Mouse (Mus musculus) midbrain, postnatal 0 days (tissue): Measurements from ENCODE around the gene Gatad1. TPM values are rescaled to one million over a fixed set of nuclear protein-coding genes. Genes with fewer than 3 reads are reported as not detected.

ENCODE experiments used
- ATAC-seq: fragments of 200-750 bp; cut with Nextera tagmentation; 2 replicates; pipeline ENCODE4 v1.8.0; 2017; ENCODE audit warnings: moderate number of reproducible peaks, mild to moderate bottlenecking, moderate TSS enrichment, moderate library complexity; ENCODE audit not compliant: low FRiP score
- DNase-seq: peaks from one replicate; pipeline ENCODE4 v3.0.0-alpha.2; 2015; ENCODE audit warnings: low spot score
- H3K27ac ChIP-seq: fragments of 300-500 bp; sonication (generic); 2 replicates; pipeline ENCODE4 v1.5.1; 2014; ENCODE audit warnings: low read depth, mild to moderate bottlenecking, low read length, mixed read lengths
- H3K27me3 ChIP-seq: fragments of 300-500 bp; sonication (generic); 2 replicates; pipeline ENCODE4 v1.6.1; 2014; ENCODE audit warnings: low read length, control low read depth, mixed read lengths; ENCODE audit not compliant: insufficient read depth
- H3K36me3 ChIP-seq: fragments of 300-500 bp; sonication (generic); 2 replicates; pipeline ENCODE4 v1.6.1; 2014; ENCODE audit warnings: low read length, control low read depth, mixed read lengths; ENCODE audit not compliant: insufficient read depth
- H3K4me1 ChIP-seq: fragments of 300-500 bp; sonication (generic); 2 replicates; pipeline ENCODE4 v1.6.1; 2014; ENCODE audit warnings: mild to moderate bottlenecking, control low read depth, antibody characterized with exemption, low read length, mixed read lengths; ENCODE audit not compliant: insufficient read depth
- H3K4me2 ChIP-seq: fragments of 300-500 bp; sonication (generic); 2 replicates; pipeline ENCODE4 v1.6.1; 2014; ENCODE audit warnings: low read depth, mild to moderate bottlenecking, low read length, mixed read lengths; ENCODE audit not compliant: poor library complexity, severe bottlenecking
- H3K4me3 ChIP-seq: fragments of 300-500 bp; sonication (generic); 2 replicates; pipeline ENCODE4 v1.5.1; 2014; ENCODE audit warnings: low read depth, mild to moderate bottlenecking, low read length, moderate library complexity
- H3K9ac ChIP-seq: fragments of 300-500 bp; sonication (generic); replicated peaks from 2 replicates; pipeline ENCODE4 v1.6.1; 2014; ENCODE audit warnings: mild to moderate bottlenecking, low read length, moderate library complexity, mixed read lengths; ENCODE audit not compliant: poor library complexity, severe bottlenecking
- H3K9me3 ChIP-seq: fragments of 300-500 bp; sonication (generic); 2 replicates; pipeline ENCODE4 v1.6.1; 2016; ENCODE audit warnings: low read length, control low read depth
- CTCF ChIP-seq: IDR thresholded peaks from 2 replicates; pipeline ENCODE4 v1.5.1; 2016; ENCODE audit warnings: antibody characterized with exemption, mild to moderate bottlenecking
- WGBS: fragments of 180-500 bp; shearing (Covaris S2); extraction: QIAGEN DNeasy Blood & Tissue Kit; methylation state at CpG from one replicate; pipeline ENCODE4 v1.1.7; 2014; 5-methylcytosine and 5-hydroxymethylcytosine counted together
- polyA plus RNA-seq: library from polyadenylated mRNA; unstranded; fragments of >200 nt; fragmentation: Nextera tagmentation; extraction: Ambion mirVana; gene quantifications from 2 replicates; pipeline ENCODE4 v1.2.1, GENCODE M21; 2015
- total RNA-seq: library from RNA; depleted of rRNA; stranded (reverse); fragments of >200 nt; gene quantifications from 2 replicates; pipeline ENCODE4 v1.2.3, GENCODE M21; 2014; rRNA removed

Gene Gatad1
- total RNA-seq, result 76.6 and 103 TPM in 2 replicates
- 84.3 and 89.1 TPM in 2 replicates for polyA plus RNA-seq

GRCm38 (mm10) chr5:3657085-3657484 lies at the start of gene Gatad1:
Gene Gatad1, minus strand, starts transcription at chr5:3657185.
- ATAC-seq (no peak), DNase-seq (no peak)
- WGBS, result 82% methylated on average over 5 of the region's 5 CpGs

GRCm38 (mm10) chr5:3702180-3702579 lies 45.2 kb upstream of the Gatad1 start:
- 81% methylated on average over 4 of the region's 4 CpGs for WGBS
- H3K27ac ChIP-seq, result no peak overlapping the region
- H3K9me3 ChIP-seq, result no peaks in the 10 kb centered on the region
- H3K4me1 ChIP-seq, result no peaks in the 10 kb centered on the region
- TF ChIP-seq CTCF, result no peak
- no peak overlapping the region for H3K9ac ChIP-seq
- H3K27me3 ChIP-seq, result no peaks in the 10 kb centered on the region
- H3K4me2 ChIP-seq, result no peak overlapping the region
- no peak for DNase-seq
- H3K36me3 ChIP-seq, result peaks cover 26% of the 10 kb centered on the region
- no peak overlapping the region for H3K4me3 ChIP-seq
- ATAC-seq, result no peak

More at GRCm38 (mm10) chr5:3657085-3657484, at the start of gene Gatad1:
- Histone ChIP-seq H3K27ac (no peak within 1 kb of the TSS), H3K9ac (no peak within 1 kb of the TSS), H3K36me3 (no peaks in the 10 kb centered on the region), H3K9me3 (no peaks in the 10 kb centered on the region), H3K4me3 (no peak within 1 kb of the TSS), H3K4me1 (no peaks in the 10 kb centered on the region), H3K27me3 (no peaks in the 10 kb centered on the region), H3K4me2 (no peak within 1 kb of the TSS)
- no peak for TF ChIP-seq CTCF

GRCm38 (mm10) chr5:3700025-3700424 lies 43.0 kb upstream of the Gatad1 start:
- Histone ChIP-seq H3K36me3 (peaks cover 33% of the 10 kb centered on the region), H3K27ac (no peak overlapping the region), H3K9me3 (no peaks in the 10 kb centered on the region), H3K4me3 (no peak overlapping the region), H3K27me3 (no peaks in the 10 kb centered on the region), H3K9ac (no peak overlapping the region), H3K4me1 (no peaks in the 10 kb centered on the region), H3K4me2 (no peak overlapping the region)
- TF ChIP-seq CTCF, result no peak
- no peak for DNase-seq
- 94% methylated on average over 5 of the region's 5 CpGs for WGBS
- ATAC-seq, result no peak

- DNase-seq, result no peak
- Histone ChIP-seq H3K36me3 (peaks cover 47% of the 10 kb centered on the region), H3K9me3 (no peaks in the 10 kb centered on the region), H3K27me3 (no peaks in the 10 kb centered on the region), H3K4me1 (no peaks in the 10 kb centered on the region), H3K4me3 (no peak overlapping the region), H3K27ac (no peak overlapping the region), H3K4me2 (no peak overlapping the region), H3K9ac (no peak overlapping the region)
- WGBS, result 75% methylated on average over 3 of the region's 3 CpGs
- no peak for ATAC-seq
- no peak for TF ChIP-seq CTCF
Observed at GRCm38 (mm10) chr5:3696031-3696430, 39.0 kb upstream of the Gatad1 start.

GRCm38 (mm10) chr5:3695191-3695590 lies 38.2 kb upstream of the Gatad1 start:
- Histone ChIP-seq H3K4me1 (no peaks in the 10 kb centered on the region), H3K4me2 (no peak overlapping the region), H3K9ac (no peak overlapping the region), H3K27ac (no peak overlapping the region), H3K27me3 (no peaks in the 10 kb centered on the region), H3K9me3 (no peaks in the 10 kb centered on the region), H3K4me3 (no peak overlapping the region), H3K36me3 (peaks cover 47% of the 10 kb centered on the region)
- no peak for ATAC-seq
- no peak for TF ChIP-seq CTCF
- DNase-seq, result no peak
- 90% methylated on average over 4 of the region's 4 CpGs for WGBS

GRCm38 (mm10) chr5:3692956-3693355 lies 36.0 kb upstream of the Gatad1 start:
- ATAC-seq (no peak), DNase-seq (no peak)
- WGBS, result 95% methylated on average over 9 of the region's 9 CpGs
- Histone ChIP-seq H3K4me1 (no peaks in the 10 kb centered on the region), H3K27me3 (no peaks in the 10 kb centered on the region), H3K36me3 (peaks cover 55% of the 10 kb centered on the region), H3K4me3 (no peak overlapping the region), H3K9ac (no peak overlapping the region), H3K4me2 (no peak overlapping the region), H3K9me3 (no peaks in the 10 kb centered on the region), H3K27ac (no peak overlapping the region)
- no peak for TF ChIP-seq CTCF
